Mouse (Mus musculus): ENCODE results near the gene Zscan25. TPM values are rescaled to one million over a fixed set of nuclear protein-coding genes. Genes with fewer than 3 reads are reported as not detected.
"Not testable (repeated sequence)": the region's sequence is repeated elsewhere in the genome, so short reads cannot be mapped to it uniquely, and the experiment has no call there.

The Zscan25 gene
- polyA plus RNA-seq, 1 experiment, result 11.0 TPM

GRCm38 (mm10) chr5:145279948-145280347, 352 bp upstream of the Zscan25 start:
- WGBS, result 90% methylated on average over 2 of the region's 2 CpGs
- H3K4me1 ChIP-seq (ENCODE audit: control insufficient read depth, insufficient read depth, low read length), result no peaks in the 10 kb centered on the region
- H3K36me3 ChIP-seq (ENCODE audit: control insufficient read depth, insufficient read depth, low read length), result no peaks in the 10 kb centered on the region
- H3K27ac ChIP-seq (ENCODE audit: insufficient read depth, low read depth, low read length), result no peak overlapping the region
- DNase-seq, result no peak
- no peaks in the 10 kb centered on the region for H3K27me3 ChIP-seq (replicated peaks; ENCODE audit: control insufficient read depth, insufficient read depth, low read length)
- TF ChIP-seq CTCF (conservative IDR thresholded peaks at IDR 0.05; ENCODE audit: insufficient read depth, insufficient read length, low read depth, low read length) (no peak), POLR2A (IDR thresholded peaks at IDR 0.05; ENCODE audit: low read depth, low read length) (no peak)
- H3K4me3 ChIP-seq (ENCODE audit: insufficient read depth, low read depth, low read length), result no peak overlapping the region

- Histone ChIP-seq H3K27me3 (replicated peaks; ENCODE audit: control insufficient read depth, insufficient read depth, low read length) (no peaks in the 10 kb centered on the region), H3K4me1 (ENCODE audit: control insufficient read depth, insufficient read depth, low read length) (no peaks in the 10 kb centered on the region), H3K4me3 (ENCODE audit: insufficient read depth, low read depth, low read length) (no peak overlapping the region), H3K36me3 (ENCODE audit: control insufficient read depth, insufficient read depth, low read length) (peaks cover 3% of the 10 kb centered on the region), H3K27ac (ENCODE audit: insufficient read depth, low read depth, low read length) (no peak overlapping the region)
- WGBS, result 94% methylated on average over 5 of the region's 5 CpGs
- TF ChIP-seq POLR2A (IDR thresholded peaks at IDR 0.05; ENCODE audit: low read depth, low read length) (no peak), CTCF (conservative IDR thresholded peaks at IDR 0.05; ENCODE audit: insufficient read depth, insufficient read length, low read depth, low read length) (no peak)
- DNase-seq, result no peak
Measured at GRCm38 (mm10) chr5:145288382-145288781, 8.1 kb downstream of the Zscan25 start.

GRCm38 (mm10) chr5:145290697-145291096, 10.4 kb downstream of the Zscan25 start:
- 98% methylated on average over 16 of the region's 16 CpGs for WGBS
- H3K27me3 ChIP-seq (replicated peaks; ENCODE audit: control insufficient read depth, insufficient read depth, low read length), result no peaks in the 10 kb centered on the region
- peaks cover 3% of the 10 kb centered on the region for H3K36me3 ChIP-seq (ENCODE audit: control insufficient read depth, insufficient read depth, low read length)
- TF ChIP-seq CTCF (conservative IDR thresholded peaks at IDR 0.05; ENCODE audit: insufficient read depth, insufficient read length, low read depth, low read length) (no peak), POLR2A (IDR thresholded peaks at IDR 0.05; ENCODE audit: low read depth, low read length) (no peak)
- H3K4me3 ChIP-seq (ENCODE audit: insufficient read depth, low read depth, low read length), result no peak overlapping the region
- H3K27ac ChIP-seq (ENCODE audit: insufficient read depth, low read depth, low read length), result no peak overlapping the region
- no peak for DNase-seq
- H3K4me1 ChIP-seq (ENCODE audit: control insufficient read depth, insufficient read depth, low read length), result no peaks in the 10 kb centered on the region

GRCm38 (mm10) chr5:145292398-145292797, 12.1 kb downstream of the Zscan25 start:
- WGBS, result 93% methylated on average over 6 of the region's 6 CpGs
- TF ChIP-seq POLR2A (IDR thresholded peaks at IDR 0.05; ENCODE audit: low read depth, low read length) (no peak), CTCF (conservative IDR thresholded peaks at IDR 0.05; ENCODE audit: insufficient read depth, insufficient read length, low read depth, low read length) (no peak)
- Histone ChIP-seq H3K27me3 (replicated peaks; ENCODE audit: control insufficient read depth, insufficient read depth, low read length) (no peaks in the 10 kb centered on the region), H3K27ac (ENCODE audit: insufficient read depth, low read depth, low read length) (no peak overlapping the region), H3K4me1 (ENCODE audit: control insufficient read depth, insufficient read depth, low read length) (no peaks in the 10 kb centered on the region), H3K4me3 (ENCODE audit: insufficient read depth, low read depth, low read length) (no peak overlapping the region), H3K36me3 (ENCODE audit: control insufficient read depth, insufficient read depth, low read length) (peaks cover 3% of the 10 kb centered on the region)
- DNase-seq, result no peak

GRCm38 (mm10) chr5:145300469-145300868, 20.2 kb downstream of the Zscan25 start:
- Histone ChIP-seq H3K4me1 (ENCODE audit: control insufficient read depth, insufficient read depth, low read length) (no peaks in the 10 kb centered on the region), H3K27ac (ENCODE audit: insufficient read depth, low read depth, low read length) (no peak overlapping the region), H3K27me3 (replicated peaks; ENCODE audit: control insufficient read depth, insufficient read depth, low read length) (no peaks in the 10 kb centered on the region), H3K36me3 (ENCODE audit: control insufficient read depth, insufficient read depth, low read length) (no peaks in the 10 kb centered on the region), H3K4me3 (ENCODE audit: insufficient read depth, low read depth, low read length) (no peak overlapping the region)
- TF ChIP-seq POLR2A (IDR thresholded peaks at IDR 0.05; ENCODE audit: low read depth, low read length) (no peak), CTCF (conservative IDR thresholded peaks at IDR 0.05; ENCODE audit: insufficient read depth, insufficient read length, low read depth, low read length) (no peak)
- no peak for DNase-seq

GRCm38 (mm10) chr5:145301796-145302195, 21.5 kb downstream of the Zscan25 start:
- H3K27me3 ChIP-seq (replicated peaks; ENCODE audit: control insufficient read depth, insufficient read depth, low read length); DNase-seq; H3K4me1 ChIP-seq (ENCODE audit: control insufficient read depth, insufficient read depth, low read length); H3K4me3 ChIP-seq (ENCODE audit: insufficient read depth, low read depth, low read length); H3K27ac ChIP-seq (ENCODE audit: insufficient read depth, low read depth, low read length); H3K36me3 ChIP-seq (ENCODE audit: control insufficient read depth, insufficient read depth, low read length): not testable (repeated sequence)
- 76% methylated on average over 4 of the region's 4 CpGs for WGBS

GRCm38 (mm10) chr5:145302424-145302823, 22.1 kb downstream of the Zscan25 start:
- TF ChIP-seq CTCF (conservative IDR thresholded peaks at IDR 0.05; ENCODE audit: insufficient read depth, insufficient read length, low read depth, low read length) (no peak), POLR2A (IDR thresholded peaks at IDR 0.05; ENCODE audit: low read depth, low read length) (no peak)
- H3K4me1 ChIP-seq (ENCODE audit: control insufficient read depth, insufficient read depth, low read length), result no peaks in the 10 kb centered on the region
- no peak overlapping the region for H3K4me3 ChIP-seq (ENCODE audit: insufficient read depth, low read depth, low read length)
- H3K27ac ChIP-seq (ENCODE audit: insufficient read depth, low read depth, low read length), result no peak overlapping the region
- 69% methylated on average over 1 of the region's 1 CpGs for WGBS
- no peaks in the 10 kb centered on the region for H3K27me3 ChIP-seq (replicated peaks; ENCODE audit: control insufficient read depth, insufficient read depth, low read length)
- no peak for DNase-seq
- H3K36me3 ChIP-seq (ENCODE audit: control insufficient read depth, insufficient read depth, low read length), result no peaks in the 10 kb centered on the region

- not testable (repeated sequence) for H3K27me3 ChIP-seq (replicated peaks; ENCODE audit: control insufficient read depth, insufficient read depth, low read length); H3K4me3 ChIP-seq (ENCODE audit: insufficient read depth, low read depth, low read length); H3K27ac ChIP-seq (ENCODE audit: insufficient read depth, low read depth, low read length); DNase-seq; H3K36me3 ChIP-seq (ENCODE audit: control insufficient read depth, insufficient read depth, low read length); H3K4me1 ChIP-seq (ENCODE audit: control insufficient read depth, insufficient read depth, low read length)
- 89% methylated on average over 4 of the region's 4 CpGs for WGBS
Measured at GRCm38 (mm10) chr5:145306953-145307352, 26.7 kb downstream of the Zscan25 start.

GRCm38 (mm10) chr5:145307811-145308210, 27.5 kb downstream of the Zscan25 start:
- WGBS, result 80% methylated on average over 3 of the region's 3 CpGs
- H3K27ac ChIP-seq (ENCODE audit: insufficient read depth, low read depth, low read length); H3K4me3 ChIP-seq (ENCODE audit: insufficient read depth, low read depth, low read length); H3K27me3 ChIP-seq (replicated peaks; ENCODE audit: control insufficient read depth, insufficient read depth, low read length); DNase-seq; H3K4me1 ChIP-seq (ENCODE audit: control insufficient read depth, insufficient read depth, low read length); H3K36me3 ChIP-seq (ENCODE audit: control insufficient read depth, insufficient read depth, low read length): not testable (repeated sequence)

All from kidney, adult 2 months (tissue).